In the genomic region with DNA sequence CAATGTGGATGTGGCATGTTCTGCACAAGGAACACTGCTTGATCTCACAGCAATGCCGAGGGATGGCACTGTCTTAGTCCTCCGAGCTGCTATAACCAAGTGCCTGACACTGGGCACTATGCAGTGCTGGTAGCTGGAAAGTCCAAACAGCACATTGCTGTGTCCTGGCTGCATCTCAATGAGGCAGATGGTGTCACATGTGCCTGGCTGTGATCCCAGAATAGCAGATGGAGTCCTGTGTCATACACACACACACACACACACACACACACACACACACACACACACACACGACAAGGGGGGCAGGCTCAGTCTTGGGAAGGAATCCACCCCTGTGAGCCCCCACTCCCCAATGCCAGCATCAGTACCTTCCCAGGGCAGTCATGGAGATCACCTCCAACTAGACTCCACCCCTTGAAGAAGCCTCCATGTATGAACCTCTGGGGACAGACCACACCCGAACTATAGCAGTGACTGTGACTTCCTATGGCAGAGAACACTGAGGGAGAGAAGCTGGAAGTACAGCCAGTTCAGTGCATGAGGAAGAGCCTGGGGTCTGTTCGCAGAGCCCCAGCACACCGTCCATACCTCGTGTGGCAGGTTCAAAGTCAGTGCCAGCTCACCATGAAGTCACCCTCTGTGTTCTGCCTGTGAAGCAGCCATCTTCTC, we compare ENCODE assay signal across 9 mouse cellular contexts.
A peak's percentile ranks its signal among the peaks of the same experiment; 100 is the strongest.
DNase-seq lines count a peak whose midpoint lies in the region; ATAC-seq and TF ChIP-seq lines count a peak whose summit lies in the region.
"Had no signal": no experiment of that assay in that cellular context is flagged by ENCODE, and none has a peak within 500 bp of the region (broad histone marks: within the 10 kb centered on the region; RNA-seq: fewer than 3 reads in every experiment).

No protein-coding gene starts in this region.

- 74% methylated on average over 7 of the region's 7 CpGs for WGBS in hindbrain, embryonic 13.5 days
- 80% methylated on average over 7 of the region's 7 CpGs for WGBS in hindbrain, embryonic 12.5 days
- 60% methylated on average over 7 of the region's 7 CpGs for WGBS in forebrain, embryonic 14.5 days
- WGBS in intestine, postnatal 0 days, result 66% methylated on average over 7 of the region's 7 CpGs

- H3K4me3 ChIP-seq in hindbrain, embryonic 13.5 days, result no peak overlapping the region
- no peak overlapping the region for H3K4me3 ChIP-seq in hindbrain, embryonic 12.5 days
- no peak overlapping the region for H3K4me3 ChIP-seq in forebrain, embryonic 14.5 days (ENCODE audit: low read depth, low read length)
- H3K4me3 ChIP-seq in intestine, postnatal 0 days (ENCODE audit: low read depth, low read length), result no peak overlapping the region
- H3K4me3 ChIP-seq: embryonic facial prominence, embryonic 12.5 days had no signal

- H3K36me3 ChIP-seq in hindbrain, embryonic 13.5 days, result no peaks in the 10 kb centered on the region
- H3K36me3 ChIP-seq in hindbrain, embryonic 12.5 days, result no peaks in the 10 kb centered on the region
- H3K36me3 ChIP-seq in forebrain, embryonic 14.5 days (ENCODE audit: control insufficient read depth, insufficient read depth, low read length), result no peaks in the 10 kb centered on the region
- H3K36me3 ChIP-seq in intestine, postnatal 0 days (ENCODE audit: control insufficient read depth, insufficient read depth), result no peaks in the 10 kb centered on the region
- H3K36me3 ChIP-seq: embryonic facial prominence, embryonic 12.5 days had no signal

- H3K4me1 ChIP-seq in hindbrain, embryonic 13.5 days (replicated peaks), result peaks cover 10% of the 10 kb centered on the region; the same call in 1 of the 2 replicates
- H3K4me1 ChIP-seq in hindbrain, embryonic 12.5 days, result no peaks in the 10 kb centered on the region
- peaks cover 33% of the 10 kb centered on the region for H3K4me1 ChIP-seq in forebrain, embryonic 14.5 days (ENCODE audit: control insufficient read depth, insufficient read depth, low read length)
- H3K4me1 ChIP-seq in intestine, postnatal 0 days (replicated peaks; ENCODE audit: control insufficient read depth, insufficient read depth, low read length), result no peaks in the 10 kb centered on the region
- H3K4me1 ChIP-seq: embryonic facial prominence, embryonic 12.5 days had no signal

- H3K9me3 ChIP-seq in hindbrain, embryonic 13.5 days, result no peaks in the 10 kb centered on the region
- no peaks in the 10 kb centered on the region for H3K9me3 ChIP-seq in hindbrain, embryonic 12.5 days (replicated peaks)
- no peaks in the 10 kb centered on the region for H3K9me3 ChIP-seq in forebrain, embryonic 14.5 days (replicated peaks; ENCODE audit: control insufficient read depth, low read length)
- H3K9me3 ChIP-seq in intestine, postnatal 0 days (ENCODE audit: control insufficient read depth), result no peaks in the 10 kb centered on the region
- H3K9me3 ChIP-seq: embryonic facial prominence, embryonic 12.5 days had no signal

- no peak overlapping the region for H3K9ac ChIP-seq in hindbrain, embryonic 13.5 days
- H3K9ac ChIP-seq in hindbrain, embryonic 12.5 days, result no peak overlapping the region
- no peak overlapping the region for H3K9ac ChIP-seq in forebrain, embryonic 14.5 days (ENCODE audit: low read length)
- no peak overlapping the region for H3K9ac ChIP-seq in intestine, postnatal 0 days (ENCODE audit: low read depth, low read length)
- H3K9ac ChIP-seq: embryonic facial prominence, embryonic 12.5 days had no signal

- peak; percentile 81 for DNase-seq in brain, adult 2 months (ENCODE audit: low read depth, low spot score)
- peak; percentile 89 for DNase-seq in forebrain, embryonic 14.5 days (ENCODE audit: low spot score)
- peak; percentile 66 for DNase-seq in layer of hippocampus, adult 9-11 months
- DNase-seq in right cerebral cortex, postnatal 4 days, result peak; percentile 57
- DNase-seq in T-cell, adult 2 months (ENCODE audit: low spot score), result no peak

- no peak overlapping the region for H3K27ac ChIP-seq in hindbrain, embryonic 13.5 days
- H3K27ac ChIP-seq in hindbrain, embryonic 12.5 days, result no peak overlapping the region
- H3K27ac ChIP-seq in forebrain, embryonic 14.5 days (ENCODE audit: low read depth, low read length), result peak overlapping the region; percentile 66; the same call in 1 of the 2 replicates
- H3K27ac ChIP-seq in intestine, postnatal 0 days (ENCODE audit: low read depth, low read length), result no peak overlapping the region
- H3K27ac ChIP-seq: embryonic facial prominence, embryonic 12.5 days had no signal

- no peak for TF ChIP-seq CTCF in intestine, postnatal 0 days (IDR thresholded peaks at IDR 0.05; ENCODE audit: low read depth)

- H3K4me2 ChIP-seq in hindbrain, embryonic 13.5 days, result no peak overlapping the region
- H3K4me2 ChIP-seq in hindbrain, embryonic 12.5 days (replicated peaks), result no peak overlapping the region
- no peak overlapping the region for H3K4me2 ChIP-seq in forebrain, embryonic 14.5 days (ENCODE audit: low read length)
- H3K4me2 ChIP-seq in intestine, postnatal 0 days (replicated peaks; ENCODE audit: low read depth), result no peak overlapping the region
- H3K4me2 ChIP-seq: embryonic facial prominence, embryonic 12.5 days had no signal

- ATAC-seq in hindbrain, embryonic 13.5 days (ENCODE audit: low FRiP score), result peak; percentile 63; the same call in 1 of the 2 replicates
- no peak for ATAC-seq in hindbrain, embryonic 12.5 days (ENCODE audit: low FRiP score)
- ATAC-seq in forebrain, embryonic 14.5 days, result peak; percentile 72
- no peak for ATAC-seq in intestine, postnatal 0 days

- peaks cover 4% of the 10 kb centered on the region; the same call in 1 of the 2 replicates for H3K27me3 ChIP-seq in hindbrain, embryonic 13.5 days
- H3K27me3 ChIP-seq in hindbrain, embryonic 12.5 days, result no peaks in the 10 kb centered on the region
- H3K27me3 ChIP-seq in forebrain, embryonic 14.5 days (replicated peaks; ENCODE audit: control insufficient read depth, insufficient read depth, low read length), result no peaks in the 10 kb centered on the region
- H3K27me3 ChIP-seq in intestine, postnatal 0 days (replicated peaks; ENCODE audit: control insufficient read depth, insufficient read depth, low read length), result no peaks in the 10 kb centered on the region
- H3K27me3 ChIP-seq: embryonic facial prominence, embryonic 12.5 days had no signal

Comparison
In these comparisons a context has a peak if more than half of its experiments do, and no peak if none do; other contexts are left out.
1. ATAC-seq: peak in hindbrain, embryonic 13.5 days (single experiment) and forebrain, embryonic 14.5 days (single experiment); none in hindbrain, embryonic 12.5 days (single experiment) and intestine, postnatal 0 days (single experiment).